Mouse (Mus musculus) gastrocnemius, postnatal 14 days (tissue): ENCODE results near the gene Olfr653. TPM values are rescaled to one million over a fixed set of nuclear protein-coding genes. Genes with fewer than 3 reads are reported as not detected.

Experiments
- DNase-seq: peaks from one replicate; pipeline ENCODE4 v3.0.0; 2021; ENCODE audit warnings: mixed read lengths
- intact Hi-C: fragments of 180-260 bp; cut with DNase I; formaldehyde crosslinking; loops from one replicate; pipeline ENCODE4 v1.15.1; 2025; ENCODE audit warnings: low total_unique reads
- long read RNA-seq, 2 experiments: library from polyadenylated mRNA; stranded (forward); transcript quantifications; one replicate each; pipeline ENCODE4 v2.0.0; 2021
- total RNA-seq, 2 experiments: library from RNA; stranded (reverse); gene quantifications; 2 replicates each; pipeline ENCODE4 v1.2.3; 2021

Olfr653 gene
- not detected for total RNA-seq
- long read RNA-seq, experiment 1, result 0 reads
- long read RNA-seq, experiment 2, result 0 reads

DNA sequence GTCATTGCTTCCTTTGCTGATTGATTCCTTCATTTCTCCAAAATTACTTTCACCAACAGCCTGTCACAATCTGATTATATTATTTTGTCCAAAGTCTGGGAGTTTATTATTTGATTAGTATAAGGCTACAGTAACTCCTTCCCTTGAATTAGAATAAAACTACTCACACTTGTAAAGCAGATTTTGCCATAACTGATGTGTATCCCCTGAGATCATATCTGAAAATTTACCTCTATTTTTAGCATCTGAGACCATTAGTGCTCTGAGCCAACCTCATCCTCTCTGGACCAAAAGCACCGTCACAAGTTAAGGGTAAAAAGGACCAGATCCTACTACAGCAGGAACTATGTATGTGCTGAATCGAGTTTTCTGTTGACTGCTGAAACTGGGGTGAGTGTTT, at the start of gene Olfr653:
TSS of gene Olfr653 (plus strand) at position 301 of the 400 bp plus-strand sequence.
- DNase-seq, result no peak
- intact Hi-C loops, result no loop called here

DNA sequence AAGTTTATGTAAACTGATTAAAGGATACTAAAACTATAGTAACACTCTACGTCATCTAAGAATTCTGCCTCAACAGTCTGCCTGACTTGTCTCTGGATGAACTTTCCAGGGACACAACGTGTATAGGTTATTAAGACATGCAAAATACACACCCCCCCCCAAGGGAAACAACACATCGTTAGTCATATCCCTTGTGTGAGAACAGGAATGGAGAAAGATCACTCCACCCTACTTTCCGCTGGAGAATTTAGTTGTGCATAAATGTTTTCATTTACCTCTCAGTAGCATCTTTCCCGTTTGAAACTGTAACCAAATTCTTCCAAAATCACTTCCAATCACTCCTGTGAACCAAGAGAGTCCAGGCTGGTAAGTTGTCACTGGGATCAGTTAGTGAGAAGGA, 27.3 kb upstream of the Olfr653 start, which contains the start of gene Olfr651:
TSS of gene Olfr651 (plus strand) at position 301 of the 400 bp plus-strand sequence.
- intact Hi-C loops, result no loop called here
- no peak for DNase-seq

DNA sequence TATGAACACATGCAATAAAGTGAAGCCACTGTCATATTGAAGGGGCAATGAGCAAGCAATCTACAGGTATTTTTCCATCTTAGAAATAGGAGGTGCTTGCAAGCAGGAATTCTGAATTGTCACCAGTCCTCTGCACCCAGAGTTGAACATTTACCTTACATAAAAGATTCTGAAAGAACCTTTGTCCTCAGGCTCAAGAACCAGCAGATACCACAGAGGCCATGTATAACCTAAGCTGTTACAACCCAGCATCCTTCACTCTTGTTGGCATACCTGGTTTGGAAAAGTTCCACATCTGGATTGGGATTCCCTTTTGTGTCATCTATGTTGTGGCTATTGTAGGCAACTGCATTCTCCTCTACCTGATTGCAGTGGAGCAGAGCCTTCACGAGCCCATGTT, 24.4 kb upstream of the Olfr653 start:
- intact Hi-C loops, result no loop called here
- no peak for DNase-seq

DNA sequence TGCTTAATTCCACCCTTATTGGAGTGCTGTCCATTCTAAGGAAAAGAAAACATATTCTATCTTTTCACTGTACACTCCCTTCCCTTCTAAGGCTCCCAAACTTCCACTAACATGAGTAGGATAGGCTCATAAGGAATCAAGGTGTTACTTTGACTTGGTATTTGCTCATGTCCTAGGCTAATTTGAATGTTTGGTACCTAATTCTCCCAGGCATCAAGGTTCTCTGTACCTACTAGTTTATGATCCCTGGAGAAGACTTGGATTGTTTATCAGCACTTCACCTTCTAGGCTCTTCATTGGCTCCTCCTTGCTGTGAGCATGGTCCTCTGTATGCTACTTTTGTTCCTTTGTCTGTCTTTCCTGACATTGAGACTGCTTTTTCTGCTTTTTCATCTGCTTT, 16.5 kb upstream of the Olfr653 start, which contains the start of gene Olfr652:
TSS of gene Olfr652 (plus strand) at position 301 of the 400 bp plus-strand sequence.
- intact Hi-C loops, result no loop called here
- DNase-seq, result no peak

DNA sequence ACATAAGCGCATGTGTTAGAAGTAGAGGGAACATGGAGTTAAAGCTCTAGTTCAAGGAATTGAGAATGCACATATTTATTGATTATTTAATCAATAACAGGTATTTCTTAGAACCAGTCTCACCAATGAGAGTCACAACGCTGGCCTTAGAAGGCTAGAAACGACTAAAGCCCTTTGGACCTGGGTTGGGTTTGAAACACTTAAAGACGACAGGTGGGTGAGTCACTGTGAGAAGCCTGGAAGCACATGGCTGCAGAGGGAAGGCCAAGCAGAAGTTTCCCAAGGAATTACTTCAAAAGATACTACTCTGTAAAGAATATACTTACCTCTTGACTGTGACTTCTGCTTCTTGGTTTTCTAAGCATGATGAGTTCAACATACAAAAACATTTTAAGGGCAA, 3.7 kb downstream of the Olfr653 start:
- DNase-seq, result no peak
- intact Hi-C loops, result loop anchor here (5.0 kb wide), 1 partner anchor 601 kb away; no protein-coding TSS in a partner anchor

DNA sequence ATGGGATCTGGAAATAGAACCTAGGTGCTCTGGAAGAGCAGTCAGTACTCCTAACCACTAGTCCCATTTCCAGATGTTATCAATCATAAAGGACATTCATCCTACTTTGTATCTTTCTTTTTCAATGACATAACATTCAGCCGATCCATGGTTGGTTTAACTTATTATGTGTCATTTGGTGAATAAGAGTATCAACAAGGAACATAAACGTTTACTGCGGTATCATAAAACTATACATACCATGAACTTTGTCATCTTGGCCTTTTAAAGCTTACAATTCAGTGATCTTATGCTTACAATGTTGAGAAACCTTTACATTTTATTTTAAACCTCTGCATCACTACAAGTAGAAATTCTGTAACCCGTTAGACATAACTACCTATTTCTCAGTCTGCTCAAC, 4.3 kb downstream of the Olfr653 start:
- intact Hi-C loops, result loop anchor here (5.0 kb wide), 1 partner anchor 601 kb away; no protein-coding TSS in a partner anchor
- DNase-seq, result no peak

DNA sequence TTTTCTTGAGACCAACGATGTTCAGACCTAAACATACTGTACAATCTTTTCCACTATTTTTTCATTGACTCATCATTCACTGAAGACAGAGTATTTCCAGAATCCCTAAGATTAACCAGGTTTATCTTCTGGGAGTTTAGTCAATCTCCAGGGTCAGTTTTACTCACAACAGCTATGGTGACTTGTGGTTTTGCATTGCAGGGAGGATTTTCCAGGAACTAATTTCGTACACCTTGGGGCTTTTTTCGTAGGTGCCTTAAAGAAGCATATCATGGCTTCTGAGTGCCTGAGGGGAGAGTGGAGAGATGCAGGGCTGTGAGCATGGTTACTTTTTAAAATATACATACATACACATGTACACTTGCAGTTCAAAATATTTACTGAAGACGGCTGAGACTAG, 9.6 kb downstream of the Olfr653 start, which contains the start of gene Olfr654:
TSS of gene Olfr654 (plus strand) at position 301 of the 400 bp plus-strand sequence.
- DNase-seq, result no peak
- intact Hi-C loops, result no loop called here

DNA sequence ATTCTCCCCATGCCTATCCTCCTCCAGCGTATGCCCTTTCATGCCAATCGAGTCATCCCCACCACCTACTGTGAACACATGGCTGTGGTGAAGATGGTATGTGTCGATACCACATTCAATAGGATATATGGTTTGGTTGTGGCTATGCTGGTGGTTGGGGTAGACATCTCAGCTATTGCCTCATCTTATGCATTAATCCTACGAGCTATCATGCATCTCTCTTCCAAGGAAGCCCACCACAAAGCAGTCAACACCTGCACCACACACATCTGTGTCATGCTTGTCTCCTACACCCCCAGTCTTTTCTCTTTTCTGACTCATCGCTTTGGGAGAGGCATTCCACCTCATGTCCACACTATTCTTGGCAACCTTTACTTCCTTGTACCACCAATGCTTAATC, 11.2 kb downstream of the Olfr653 start:
- intact Hi-C loops, result no loop called here
- no peak for DNase-seq

DNA sequence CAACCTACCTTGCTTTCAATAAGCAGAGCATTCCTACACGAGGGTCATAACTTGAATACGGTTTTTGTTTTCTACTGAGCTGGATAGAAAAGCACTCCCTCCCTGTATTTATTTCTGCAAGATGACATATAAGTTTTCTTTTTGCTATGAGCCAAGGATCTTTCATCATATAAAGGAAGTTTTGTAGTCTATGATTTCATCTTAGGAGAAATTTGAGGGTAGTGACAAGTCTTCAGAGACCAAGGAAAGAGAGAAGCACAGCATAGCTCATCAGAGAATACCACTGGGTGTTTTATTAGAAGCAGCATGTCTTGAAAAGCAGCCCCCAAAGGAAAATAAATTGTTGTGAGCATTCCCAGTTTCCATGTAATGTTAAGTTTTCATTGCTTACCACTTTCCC, 24.6 kb downstream of the Olfr653 start, which contains the start of gene Olfr655:
TSS of gene Olfr655 (minus strand) at position 101 of the 400 bp plus-strand sequence.
- intact Hi-C loops, result no loop called here

DNA sequence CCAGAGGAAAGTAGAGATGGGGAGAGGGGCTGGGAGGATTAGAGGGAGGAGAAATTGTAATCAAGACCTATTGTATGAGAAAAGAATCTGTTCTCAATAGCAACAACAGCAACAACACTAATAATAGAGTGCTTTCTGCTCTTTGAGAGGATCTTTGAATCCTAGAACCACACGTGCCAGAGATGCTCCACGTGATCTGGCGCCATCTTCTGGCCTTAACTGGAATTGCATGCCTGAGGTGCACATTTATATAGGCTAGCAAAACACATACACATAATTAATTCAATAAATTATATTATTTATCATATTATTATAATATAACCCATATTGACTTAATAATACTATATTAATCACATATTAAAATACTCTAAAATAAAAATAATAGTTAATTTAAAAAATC, 26.1 kb downstream of the Olfr653 start:
- intact Hi-C loops, result no loop called here
- DNase-seq, result peak; percentile 5

More for the DNA sequence above, 24.6 kb downstream of the Olfr653 start, which contains the start of gene Olfr655:
- no peak for DNase-seq

DNA sequence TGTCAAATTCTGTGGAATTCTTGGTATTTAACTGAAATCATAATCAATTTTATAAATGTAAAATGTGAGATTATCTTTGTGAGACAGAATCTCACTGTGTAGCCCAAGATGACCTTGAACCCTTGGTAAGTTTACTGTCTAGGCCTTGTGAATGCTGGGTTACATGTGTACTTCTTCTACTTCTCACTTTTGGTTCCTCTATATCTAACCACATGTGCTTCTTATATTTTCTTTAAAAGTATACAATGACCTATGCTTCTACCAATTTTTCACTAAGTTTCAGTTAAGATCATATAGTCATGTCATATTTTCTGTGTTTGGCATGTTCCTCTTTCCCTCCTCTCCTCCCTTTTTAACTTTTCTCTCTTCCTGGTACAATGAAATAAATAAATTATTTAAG, 27.6 kb downstream of the Olfr653 start:
- no peak for DNase-seq
- intact Hi-C loops, result no loop called here

DNA sequence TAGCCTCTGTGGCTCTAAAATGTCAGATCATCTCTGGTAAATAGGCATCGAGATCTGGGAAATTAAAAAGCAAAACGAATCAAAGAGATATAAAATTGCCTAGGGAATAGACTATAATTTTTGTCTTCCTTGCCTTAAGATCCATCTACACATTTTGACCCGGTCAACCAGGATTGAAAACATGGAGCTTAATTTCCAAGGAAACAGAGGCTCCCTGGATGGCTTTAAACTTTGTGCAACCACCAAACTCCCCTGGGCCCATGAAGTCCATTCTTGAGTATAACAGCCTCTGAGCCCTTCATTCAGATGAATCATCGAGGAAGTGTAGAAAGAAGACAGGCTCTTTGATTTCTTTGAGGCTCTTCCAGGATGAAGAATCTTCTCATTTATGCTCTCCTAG, 36.5 kb downstream of the Olfr653 start, which contains the start of gene Olfr656:
TSS of gene Olfr656 (plus strand) at position 301 of the 400 bp plus-strand sequence.
- intact Hi-C loops, result no loop called here
- DNase-seq, result no peak

DNA sequence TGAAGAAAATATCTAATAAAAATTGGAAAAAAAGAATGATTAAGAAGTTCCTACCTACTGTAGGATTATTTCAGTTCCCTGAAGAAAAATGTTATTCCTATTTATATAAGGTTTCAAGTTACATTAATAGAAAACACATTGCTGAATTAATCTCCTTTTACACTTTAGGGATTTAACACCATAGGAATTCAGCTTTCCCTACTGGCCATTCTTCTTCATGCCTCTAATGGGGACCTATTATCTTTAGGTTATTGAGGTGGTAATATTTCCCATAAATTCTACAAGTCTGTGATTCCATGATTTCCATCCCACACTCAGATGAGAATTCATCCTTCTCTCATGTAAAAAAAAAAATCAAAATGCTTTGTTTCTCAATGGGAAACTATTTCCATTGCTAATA, 47.4 kb downstream of the Olfr653 start, which contains the start of gene Olfr657:
TSS of gene Olfr657 (plus strand) at position 301 of the 400 bp plus-strand sequence.
- intact Hi-C loops, result no loop called here
- no peak for DNase-seq

Other genes with a start within 250 kb of the Olfr653 start
- gene Trim34b, start 247.8 kb upstream of the Olfr653 start, total RNA-seq, result under 1 TPM; 0.14 to 0.24 TPM
- 1 to 10 TPM; 2.1 TPM for gene Trim12c, start 224.0 kb upstream of the Olfr653 start, total RNA-seq
- not detected for gene Trim30b, start 207.4 kb upstream of the Olfr653 start, total RNA-seq
- gene Trim30c, start 176.5 kb upstream of the Olfr653 start, total RNA-seq, result under 1 TPM in 1 of 2 experiments, not detected in 1; 0.16 TPM
- gene Trim30a, start 112.1 kb upstream of the Olfr653 start, total RNA-seq, result under 1 TPM; 0.72 to 0.80 TPM
- under 1 TPM; 0.49 to 0.51 TPM for gene Trim30d, start 69.5 kb upstream of the Olfr653 start, total RNA-seq
- not detected for gene Olfr651, start 27.2 kb upstream of the Olfr653 start, total RNA-seq
- gene Olfr652, start 16.4 kb upstream of the Olfr653 start, total RNA-seq, result not detected
- not detected for gene Olfr654, start 9.7 kb downstream of the Olfr653 start, total RNA-seq
- not detected for gene Olfr655, start 24.5 kb downstream of the Olfr653 start, total RNA-seq
- gene Olfr656, start 36.6 kb downstream of the Olfr653 start, total RNA-seq, result not detected
- gene Olfr657, start 47.5 kb downstream of the Olfr653 start, total RNA-seq, result not detected
- not detected for gene Olfr658, start 70.0 kb downstream of the Olfr653 start, total RNA-seq
- gene Olfr659, start 89.4 kb downstream of the Olfr653 start, total RNA-seq, result not detected
- gene Olfr661, start 109.2 kb downstream of the Olfr653 start, total RNA-seq, result not detected
- gene Usp17le, start 200.2 kb downstream of the Olfr653 start, total RNA-seq, result not detected